Mouse (Mus musculus) ES-E14 (cell line): ENCODE measurements at regions not wholly inside any gene's neighbourhood (a gene's known extent, or its start where the extent isn't known, plus 50 kb on each side); places are given as distances from the start of the nearest gene placed in this dataset.

Experiments
- DNase-seq: peaks from one replicate; pipeline ENCODE4 v3.0.0-alpha.2; 2013; ENCODE audit warnings: low read depth, low spot score
- H3K27ac ChIP-seq: 2 replicates; pipeline ENCODE4 v1.5.1; 2012; ENCODE audit warnings: low read depth, mild to moderate bottlenecking, low read length, moderate library complexity, mixed read lengths; ENCODE audit not compliant: poor library complexity, insufficient read depth, severe bottlenecking
- H3K36me3 ChIP-seq: 2 replicates; pipeline ENCODE4 v1.6.1; 2012; ENCODE audit warnings: mild to moderate bottlenecking, low read length, moderate library complexity, mixed read lengths; ENCODE audit not compliant: control insufficient read depth, poor library complexity, insufficient read depth, severe bottlenecking
- H3K4me1 ChIP-seq, 2 experiments: fragments of 150-350 bp in 1 of 2; sonication (generic) in 1 of 2; 2 replicates each; pipeline ENCODE4 v1.6.1; 2012; ENCODE audit warnings: low read length in 2 of 2, mild to moderate bottlenecking in 1 of 2, mixed read lengths in 1 of 2; ENCODE audit not compliant: control insufficient read depth in 2 of 2, insufficient read depth in 2 of 2, poor library complexity in 1 of 2
- H3K4me3 ChIP-seq, 2 experiments: fragments of 150-350 bp in 1 of 2; sonication (generic) in 1 of 2; 2 replicates each; pipeline ENCODE4 v1.5.1; 2012; ENCODE audit warnings: low read length in 2 of 2, low read depth in 1 of 2, mild to moderate bottlenecking in 1 of 2, mixed read lengths in 1 of 2; ENCODE audit not compliant: insufficient read depth in 1 of 2, poor library complexity in 1 of 2, severe bottlenecking in 1 of 2
- H3K9ac ChIP-seq: 2 replicates; pipeline ENCODE4 v1.6.1; 2012; ENCODE audit warnings: low read depth, mild to moderate bottlenecking, low read length, mixed read lengths; ENCODE audit not compliant: poor library complexity, insufficient read depth, severe bottlenecking
- H3K9me3 ChIP-seq: fragments of 150-350 bp; sonication (generic); 2 replicates; pipeline ENCODE4 v1.6.1; 2012; ENCODE audit warnings: low read depth, mild to moderate bottlenecking, low read length; ENCODE audit not compliant: control insufficient read depth, insufficient read depth
- CHD2 ChIP-seq: IDR thresholded peaks from 2 replicates; pipeline ENCODE4 v1.6.1; 2014; ENCODE audit warnings: mild to moderate bottlenecking, low read depth, low read length, inconsistent platforms
- HCFC1 ChIP-seq: IDR thresholded peaks from 2 replicates; pipeline ENCODE4 v1.6.1; 2012; ENCODE audit warnings: low read length, inconsistent platforms, borderline replicate concordance; ENCODE audit not compliant: insufficient read depth
- MAFK ChIP-seq: IDR thresholded peaks from 2 replicates; pipeline ENCODE4 v1.6.1; 2014; ENCODE audit warnings: mild to moderate bottlenecking, low read depth, low read length, inconsistent platforms; ENCODE audit not compliant: insufficient read depth
- ZC3H11A ChIP-seq: IDR thresholded peaks from 2 replicates; pipeline ENCODE4 v1.6.1; 2012; ENCODE audit warnings: low read depth, mild to moderate bottlenecking, inconsistent platforms, low read length, borderline replicate concordance
- ZNF384 ChIP-seq: IDR thresholded peaks from 2 replicates; pipeline ENCODE4 v1.6.1; 2012; ENCODE audit warnings: low read depth, low read length, inconsistent platforms
- in situ Hi-C, 2 experiments: fragments of 600-800 bp; cut with MboI; formaldehyde crosslinking; loops; one replicate each; pipeline ENCODE4 v1.15.1; 2025; ENCODE audit warnings: low sequenced_read_pairs in 2 of 2, inconsistent platforms in 1 of 2; ENCODE audit not compliant: unreplicated experiment in 2 of 2

- no peak for DNase-seq
- Histone ChIP-seq H3K4me3 (no peak overlapping the region), H3K4me1 (no peaks in the 10 kb centered on the region), H3K9ac (no peak overlapping the region), H3K36me3 (no peaks in the 10 kb centered on the region), H3K9me3 (no peaks in the 10 kb centered on the region), H3K27ac (no peak overlapping the region)
- in situ Hi-C loops, result no loop called here
- TF ChIP-seq ZC3H11A (no peak), MAFK (no peak), HCFC1 (no peak), ZNF384 (no peak), CHD2 (no peak)
These were observed 1421.5 kb upstream of the Gm10800 start for GRCm38 (mm10) chr2:100088614-100089013.

- in situ Hi-C loops, result no loop called here
- Histone ChIP-seq H3K36me3 (no peaks in the 10 kb centered on the region), H3K27ac (no peak overlapping the region), H3K4me3 (no peak overlapping the region), H3K4me1 (no peaks in the 10 kb centered on the region), H3K9me3 (no peaks in the 10 kb centered on the region), H3K9ac (no peak overlapping the region)
- DNase-seq, result no peak
- TF ChIP-seq MAFK (peak; percentile 68; the same call in 1 of the 2 replicates), CHD2 (no peak)
These were observed 1410.1 kb upstream of the Gm10800 start for GRCm38 (mm10) chr2:100077185-100077584.
